Mouse (Mus musculus) embryo, embryonic 10 days (tissue): ENCODE results near the gene Arpc1b.
"Not testable (repeated sequence)": the region's sequence is repeated elsewhere in the genome, so short reads cannot be mapped to it uniquely, and the experiment has no call there.

Source experiments
- DNase-seq: peaks from one replicate; pipeline ENCODE4 v3.0.0-alpha.2; 2015; ENCODE audit warnings: low spot score

Arpc1b gene

DNA sequence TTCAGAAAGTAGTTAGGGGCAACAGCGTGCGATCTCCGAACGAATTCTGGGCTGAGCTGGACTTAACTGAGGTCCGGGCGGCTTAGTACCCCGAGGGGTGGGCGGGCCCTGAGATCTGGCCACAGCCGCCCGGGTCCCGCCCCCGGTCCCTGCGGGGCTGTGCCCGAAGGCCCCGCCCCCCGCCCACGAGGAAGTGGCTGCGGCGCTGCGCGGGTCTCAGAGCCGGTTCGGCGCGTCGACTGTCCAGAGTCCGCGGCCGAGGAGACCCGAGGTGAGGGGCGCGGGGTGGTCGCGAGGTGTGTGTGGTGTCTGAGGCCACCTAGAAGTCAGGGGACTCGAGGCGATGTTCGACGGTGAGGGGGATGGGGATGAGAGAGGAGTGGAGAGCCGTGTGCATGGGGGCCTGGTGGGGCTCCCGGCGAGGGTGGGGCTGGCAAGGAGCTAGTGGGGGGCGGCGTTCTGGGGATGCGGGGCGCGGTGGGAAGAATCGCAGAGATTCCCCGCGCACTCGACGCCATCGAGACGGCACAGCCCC lies at the start of gene Arpc1b:
Gene Arpc1b, plus strand, starts transcription at position 145 of the 535 bp plus-strand sequence.
- DNase-seq, result peak; percentile 64

DNA sequence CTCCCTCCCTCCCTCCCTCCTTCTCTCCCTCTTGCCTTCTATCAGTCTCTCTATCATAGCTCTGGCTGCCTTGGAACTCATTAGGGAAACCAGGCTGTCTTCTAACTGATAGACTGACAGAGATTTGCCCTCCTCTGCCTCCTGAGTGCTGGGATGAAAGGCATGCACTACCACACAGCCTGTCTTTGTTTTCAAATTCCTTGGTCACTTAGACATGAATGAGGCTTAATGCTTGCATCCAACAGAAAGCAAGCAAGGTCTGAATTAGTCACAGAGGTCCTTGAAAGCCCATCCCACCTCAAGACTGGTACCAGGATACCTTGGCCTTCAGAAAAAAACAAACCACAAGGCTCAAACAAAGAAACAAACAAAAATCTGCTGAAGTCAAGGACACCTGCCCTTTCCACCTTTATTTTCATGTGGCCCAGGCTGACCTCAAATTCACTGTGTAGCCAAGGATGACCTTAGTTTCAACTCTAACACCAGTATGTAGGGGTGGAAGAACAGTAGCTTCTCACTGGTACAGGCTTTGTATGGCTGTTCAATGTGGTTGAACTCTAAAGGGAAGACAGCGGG lies 49.2 kb upstream of the Arpc1b start:
- DNase-seq, result no peak

DNA sequence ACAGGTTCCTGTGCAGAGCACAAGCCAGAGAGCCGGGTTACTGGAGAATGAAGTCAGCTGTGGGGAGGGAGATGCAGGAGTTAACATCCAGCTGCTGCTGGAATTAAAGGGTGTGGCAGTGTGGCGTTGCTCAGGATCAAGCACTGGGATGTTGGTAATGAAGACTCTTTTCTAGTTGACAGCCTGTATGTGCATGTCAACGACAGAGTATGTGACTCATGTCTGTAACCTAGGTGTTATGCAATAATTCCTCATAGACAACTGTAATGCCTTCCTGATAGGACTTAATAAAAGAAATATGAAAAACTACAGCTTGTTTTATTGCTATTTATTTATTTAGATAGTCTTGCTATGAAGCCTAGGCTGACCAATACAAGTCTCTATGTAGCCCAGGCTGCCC lies 45.2 kb upstream of the Arpc1b start:
- DNase-seq, result no peak

DNA sequence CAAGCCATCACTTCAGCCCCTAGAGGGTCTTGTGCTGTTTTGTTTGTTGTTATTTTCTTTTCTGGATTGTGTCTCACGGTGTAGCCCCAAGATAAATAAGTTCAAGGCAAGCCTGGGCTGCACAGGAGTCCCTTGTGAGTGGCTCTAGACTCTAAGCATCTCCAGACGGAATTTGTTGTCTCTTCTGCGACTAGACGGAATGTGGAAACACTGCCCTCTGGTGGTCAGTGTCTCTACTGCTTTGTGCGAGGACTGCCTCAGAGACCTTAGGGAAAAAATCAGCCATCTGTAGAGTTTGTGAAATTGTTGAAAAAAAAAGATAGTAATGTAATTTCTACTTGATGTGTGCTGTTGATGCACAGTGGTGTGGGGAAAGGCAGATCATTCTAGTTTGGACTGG lies 44.3 kb upstream of the Arpc1b start:
- peak; percentile 94 for DNase-seq

DNA sequence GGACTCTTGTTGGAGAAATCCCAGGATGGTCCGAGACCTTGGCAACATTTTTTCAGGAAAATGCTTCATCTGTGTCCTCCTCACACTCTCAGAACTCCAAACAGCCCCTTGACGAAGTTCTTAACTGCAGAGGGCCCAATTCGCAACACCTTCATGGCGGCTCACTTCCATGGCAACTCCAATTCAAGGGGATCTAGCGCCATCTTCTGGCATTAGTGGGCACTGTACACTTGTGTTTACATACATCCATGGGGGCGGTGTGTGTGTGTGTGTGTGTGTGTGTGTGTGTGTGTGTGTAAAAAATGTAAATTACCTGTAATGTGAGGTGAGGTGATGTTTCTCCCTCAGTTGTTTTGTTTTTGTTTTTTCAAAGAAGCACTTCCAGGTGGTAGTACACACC lies 42.7 kb upstream of the Arpc1b start:
- peak; percentile 59 for DNase-seq

DNA sequence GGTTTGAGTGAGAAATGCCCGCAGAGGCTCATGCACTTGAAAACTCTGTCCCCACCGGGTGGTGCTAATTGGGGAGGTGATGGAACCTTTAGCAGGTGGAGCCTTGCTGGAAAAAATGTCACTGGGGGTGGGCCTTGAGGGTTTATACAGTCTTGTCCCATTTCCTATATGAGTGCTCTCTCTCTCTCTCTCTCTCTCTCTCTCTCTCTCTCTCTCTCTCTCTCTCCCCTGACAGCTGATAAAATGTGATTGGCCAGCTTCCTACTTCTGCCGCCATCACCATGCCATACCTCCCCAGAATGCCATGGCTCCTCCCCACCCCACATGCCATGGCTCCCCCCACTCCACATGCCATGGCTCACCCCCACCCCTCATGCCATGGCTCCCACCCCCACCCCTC lies 38.9 kb upstream of the Arpc1b start:
- DNase-seq, result no peak

DNA sequence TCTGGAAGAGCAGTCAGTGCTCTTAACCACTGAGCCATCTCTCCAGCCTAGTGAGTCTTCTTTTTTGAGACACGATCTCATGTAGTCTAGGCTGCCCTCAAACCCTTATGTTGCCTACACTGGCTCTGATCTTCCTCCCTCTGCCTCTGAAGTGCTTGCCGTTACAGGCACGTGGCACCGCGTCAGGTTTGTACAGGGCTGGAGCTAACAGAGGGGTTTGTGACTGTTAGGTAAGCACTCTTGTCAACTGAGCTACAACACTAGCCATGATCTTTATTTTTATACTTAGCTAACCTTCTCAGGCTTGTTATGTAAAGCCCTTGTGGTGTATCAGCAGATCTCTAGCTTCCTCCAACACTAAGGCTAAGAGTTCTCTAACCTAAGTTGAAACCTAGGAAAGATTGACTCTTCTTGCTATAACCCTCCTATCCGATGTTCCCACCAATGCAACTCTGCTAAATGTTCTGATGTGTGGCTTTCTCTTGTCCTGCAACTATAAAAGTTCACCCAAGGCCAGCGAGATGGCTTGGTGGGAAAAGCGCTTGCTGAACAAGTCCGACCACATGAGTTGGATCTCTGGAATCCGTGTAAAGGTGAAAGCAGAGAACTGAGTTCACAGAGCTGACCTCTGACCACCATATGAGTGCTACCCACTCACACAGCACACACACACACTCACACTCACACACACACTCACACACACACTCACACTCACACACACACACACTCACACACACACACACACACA lies 32.0 kb upstream of the Arpc1b start:
- no peak for DNase-seq

DNA sequence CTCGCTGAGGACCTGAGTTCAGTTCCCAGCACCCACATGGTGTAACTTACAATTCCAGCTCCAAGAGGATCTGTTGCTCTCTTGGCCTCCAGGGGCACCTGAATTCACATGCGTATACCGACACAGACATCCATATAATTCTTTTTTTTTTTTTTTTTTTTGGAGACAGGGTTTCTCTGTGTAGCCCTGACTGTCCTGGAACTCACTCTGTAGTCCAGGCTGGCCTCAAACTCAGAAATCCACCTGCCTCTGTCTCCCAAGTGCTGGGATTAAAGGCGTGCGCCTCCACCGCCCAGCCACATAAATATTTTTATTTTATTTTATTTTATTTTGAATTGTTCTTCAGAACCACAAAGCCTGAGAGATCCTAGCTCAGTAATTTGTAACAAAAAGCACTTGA lies 30.8 kb upstream of the Arpc1b start:
- not testable (repeated sequence) for DNase-seq

DNA sequence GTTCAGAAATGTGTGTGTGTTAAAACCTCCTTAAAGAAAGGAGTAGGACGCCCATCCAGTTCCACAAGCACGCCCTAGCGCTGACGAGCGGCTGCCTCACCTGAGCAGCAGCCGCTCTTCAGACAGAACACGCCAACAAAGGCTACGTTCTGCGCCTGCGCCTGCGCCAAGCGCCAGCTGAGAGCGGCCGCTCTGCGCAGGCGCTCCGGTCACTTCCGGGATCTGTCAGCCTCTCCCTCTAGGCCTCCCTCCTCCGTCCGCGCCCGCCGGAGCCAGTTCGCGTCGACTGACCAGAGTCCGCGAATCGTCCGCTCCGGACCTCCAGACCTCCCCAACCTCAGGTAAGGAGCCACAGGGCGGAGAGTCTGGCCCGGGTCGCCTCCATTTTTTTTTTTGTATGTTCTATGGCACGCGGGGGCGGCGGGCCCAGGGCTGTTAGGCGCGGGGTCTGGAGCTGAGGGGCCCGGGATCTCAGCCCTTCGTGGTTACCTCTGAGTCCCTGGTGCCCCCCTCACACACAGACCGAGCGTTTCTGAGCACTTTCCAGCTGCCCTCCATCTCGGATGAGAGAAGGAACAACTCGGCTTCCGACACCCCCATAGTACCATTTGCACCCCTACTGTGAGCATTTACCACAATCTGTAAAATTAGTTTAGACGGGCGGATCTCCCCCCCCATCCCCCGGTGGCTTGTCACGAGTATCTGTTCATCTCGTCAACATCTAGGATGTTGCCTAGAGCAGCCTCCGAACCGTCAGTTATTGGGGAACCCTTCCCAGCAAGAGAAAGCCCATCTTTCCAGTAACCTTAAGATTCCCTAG lies 30.2 kb upstream of the Arpc1b start, which contains the start of the genes Arpc1a and Kpna7:
Gene Arpc1a, plus strand, starts transcription at position 199 of the 820 bp plus-strand sequence.
Gene Kpna7, minus strand, starts transcription at position 399 of the 820 bp plus-strand sequence.
- DNase-seq, result peak; percentile 96

DNA sequence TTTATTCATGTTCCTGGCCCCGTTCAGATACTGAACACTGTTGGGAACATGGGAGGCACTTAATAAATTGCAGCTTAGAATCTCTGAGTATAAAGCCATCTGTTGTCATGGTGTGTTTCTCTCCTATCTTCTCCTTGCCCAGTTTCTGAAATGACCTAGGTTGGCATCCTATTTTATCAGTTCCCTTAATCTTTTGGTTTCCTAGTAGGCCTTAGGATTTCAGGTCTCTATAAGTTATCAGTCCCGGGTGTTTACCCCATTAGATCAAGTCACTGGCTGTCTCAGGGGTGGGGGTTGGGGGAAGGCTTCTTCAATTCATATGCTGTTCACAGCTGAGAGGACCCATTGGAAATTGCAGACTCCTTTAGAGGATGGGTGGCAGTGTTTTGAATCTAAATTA lies 29.2 kb upstream of the Arpc1b start:
- DNase-seq, result no peak

DNA sequence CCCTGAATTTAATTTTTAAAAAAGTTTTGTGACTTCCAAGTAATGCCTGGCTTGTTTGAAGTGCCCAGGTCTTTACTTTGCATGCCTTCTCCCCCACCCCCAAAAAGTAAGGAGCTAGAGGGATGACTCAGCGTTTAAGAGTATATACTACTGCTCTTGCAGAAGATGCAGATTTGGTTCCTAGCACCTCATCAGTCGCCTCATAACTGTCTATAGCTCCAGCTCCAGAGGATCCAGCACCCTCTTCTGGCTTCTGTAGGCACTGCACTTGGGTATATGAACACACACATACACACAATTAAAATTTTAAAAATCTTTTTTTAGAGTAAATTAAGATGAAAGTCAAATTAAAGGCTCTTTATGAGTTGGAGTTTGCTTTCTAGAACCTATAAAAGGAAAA lies 25.8 kb upstream of the Arpc1b start:
- DNase-seq, result no peak

DNA sequence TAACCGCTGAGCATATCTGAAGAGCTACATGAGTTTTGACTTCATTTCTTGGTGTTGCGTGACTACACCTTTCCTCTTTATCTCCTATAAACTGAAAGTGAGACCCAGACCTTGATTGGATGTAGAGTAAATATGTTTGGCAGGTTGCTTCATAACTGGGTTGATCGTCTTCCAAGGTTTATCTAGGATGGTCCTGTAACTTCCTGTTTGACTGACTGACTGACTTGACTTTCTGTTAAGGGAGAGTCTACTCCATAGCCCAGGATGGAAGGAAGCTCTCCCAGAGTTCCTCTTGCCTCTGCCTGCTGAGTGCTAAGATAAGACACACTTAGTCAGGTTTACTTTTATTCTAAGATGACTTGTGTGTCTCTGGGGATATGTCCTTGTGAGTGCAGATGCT lies 24.1 kb upstream of the Arpc1b start:
- DNase-seq, result no peak

DNA sequence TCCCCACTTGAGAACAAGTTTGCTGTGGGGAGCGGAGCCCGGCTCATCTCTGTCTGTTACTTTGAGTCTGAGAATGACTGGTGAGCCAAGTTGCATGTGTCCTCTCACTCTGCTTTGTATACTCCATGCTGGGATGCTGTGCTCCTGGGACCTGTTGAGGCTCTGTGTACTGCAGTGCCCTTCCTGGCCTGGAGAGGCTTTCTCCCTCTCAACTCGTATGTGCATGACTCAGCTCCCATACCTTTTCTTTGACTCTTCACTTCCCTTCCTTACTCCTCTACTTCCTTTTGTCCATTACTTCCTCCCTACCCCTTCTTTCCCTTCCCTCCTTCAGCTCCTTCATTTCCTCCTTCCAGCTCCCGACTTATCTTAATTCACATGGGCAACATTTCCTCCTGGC lies 17.8 kb upstream of the Arpc1b start:
- no peak for DNase-seq

DNA sequence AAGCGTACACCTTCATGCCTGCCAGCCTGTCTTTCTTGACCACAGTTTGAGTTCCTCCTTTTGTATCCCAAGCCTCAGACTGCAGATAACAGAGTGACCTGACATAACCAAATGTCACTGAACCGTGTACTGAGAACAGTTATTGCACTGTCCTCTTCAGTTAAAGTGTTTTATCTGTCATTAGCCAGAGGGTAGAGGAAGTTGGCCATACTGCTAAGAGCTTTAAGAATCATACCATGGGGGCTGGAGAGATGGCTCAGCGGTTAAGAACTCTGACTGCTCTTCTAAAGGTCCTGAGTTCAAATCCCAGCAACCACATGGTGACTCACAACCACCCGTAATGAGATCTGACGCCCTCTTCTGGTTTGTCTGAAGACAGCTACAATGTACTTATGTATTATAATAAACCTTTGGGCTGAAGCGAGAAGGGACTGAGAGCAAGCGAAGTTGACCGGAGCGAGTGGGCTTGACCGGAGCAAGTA lies 15.6 kb upstream of the Arpc1b start:
- DNase-seq, result no peak

DNA sequence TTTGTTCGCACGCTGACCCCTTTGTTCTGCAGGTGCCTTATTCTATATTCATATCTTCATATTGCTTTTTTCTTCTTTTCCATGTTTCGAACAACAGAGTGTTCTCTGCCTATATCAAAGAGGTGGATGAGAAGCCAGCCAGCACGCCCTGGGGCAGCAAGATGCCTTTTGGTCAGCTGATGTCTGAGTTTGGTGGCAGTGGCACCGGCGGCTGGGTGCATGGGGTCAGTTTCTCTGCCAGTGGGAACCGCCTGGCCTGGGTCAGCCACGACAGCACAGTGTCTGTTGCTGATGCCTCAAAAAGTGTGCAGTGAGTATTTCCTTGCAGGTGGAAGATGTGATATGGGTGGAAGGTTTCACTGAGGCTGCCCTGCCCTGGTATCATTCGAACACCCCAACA lies 13.1 kb upstream of the Arpc1b start:
- no peak for DNase-seq

DNA sequence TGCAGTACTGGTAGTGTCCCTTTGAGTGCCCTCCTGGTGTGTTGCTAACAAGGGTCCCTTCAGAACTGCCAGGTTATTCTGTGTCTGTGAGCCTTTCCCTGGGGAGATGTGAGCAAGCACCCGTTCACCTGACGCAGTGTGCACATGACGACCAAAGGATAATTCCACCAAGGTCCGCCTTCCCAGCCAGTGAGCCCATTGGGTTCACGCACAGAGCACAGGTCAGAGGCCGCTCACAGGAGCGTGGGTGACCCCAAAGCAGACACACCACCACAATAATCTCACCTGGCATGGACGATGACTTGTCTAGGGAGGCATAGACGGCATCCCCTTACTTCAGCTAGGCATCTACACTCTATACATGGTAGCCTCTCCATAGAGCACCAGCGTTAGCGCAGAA lies 12.6 kb upstream of the Arpc1b start:
- not testable (repeated sequence) for DNase-seq

DNA sequence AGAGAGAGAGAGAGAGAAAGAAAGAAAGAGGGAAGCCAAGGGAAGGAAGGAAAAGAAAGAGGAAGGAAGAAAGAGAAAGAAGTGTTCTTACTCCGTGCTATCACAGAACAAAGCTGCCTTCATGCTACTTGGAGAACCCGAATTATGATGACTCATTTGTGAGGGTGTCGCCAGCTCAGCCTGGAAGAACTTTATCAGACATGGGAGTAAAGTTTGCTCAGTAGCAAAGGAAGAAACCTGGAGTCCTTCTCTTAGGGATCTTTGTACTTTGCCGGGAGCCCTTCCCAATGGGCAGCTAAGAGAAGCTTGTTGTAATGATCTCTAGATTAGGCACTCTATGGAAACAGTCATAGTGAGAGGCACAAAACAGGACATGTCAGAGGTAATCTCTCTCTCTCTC lies 11.3 kb upstream of the Arpc1b start:
- no peak for DNase-seq

DNA sequence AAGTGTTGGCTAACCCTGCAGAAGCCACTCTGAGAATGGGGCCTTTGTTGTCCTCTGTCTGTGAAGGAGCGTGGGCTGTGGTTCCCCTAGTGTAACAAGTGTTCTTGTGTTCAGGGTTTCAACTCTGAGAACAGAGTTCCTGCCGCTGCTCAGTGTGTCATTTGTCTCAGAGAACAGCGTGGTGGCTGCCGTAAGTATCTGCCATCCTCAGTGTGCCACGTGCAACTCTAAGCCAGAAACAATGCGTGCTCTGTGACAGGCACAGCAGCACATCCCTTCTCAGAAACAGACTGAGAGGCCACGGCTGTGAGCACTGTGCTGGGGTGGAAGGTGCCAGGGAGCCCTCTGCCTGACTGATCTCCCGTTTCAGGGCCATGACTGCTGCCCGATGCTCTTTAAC lies 9.7 kb upstream of the Arpc1b start:
- DNase-seq, result no peak

DNA sequence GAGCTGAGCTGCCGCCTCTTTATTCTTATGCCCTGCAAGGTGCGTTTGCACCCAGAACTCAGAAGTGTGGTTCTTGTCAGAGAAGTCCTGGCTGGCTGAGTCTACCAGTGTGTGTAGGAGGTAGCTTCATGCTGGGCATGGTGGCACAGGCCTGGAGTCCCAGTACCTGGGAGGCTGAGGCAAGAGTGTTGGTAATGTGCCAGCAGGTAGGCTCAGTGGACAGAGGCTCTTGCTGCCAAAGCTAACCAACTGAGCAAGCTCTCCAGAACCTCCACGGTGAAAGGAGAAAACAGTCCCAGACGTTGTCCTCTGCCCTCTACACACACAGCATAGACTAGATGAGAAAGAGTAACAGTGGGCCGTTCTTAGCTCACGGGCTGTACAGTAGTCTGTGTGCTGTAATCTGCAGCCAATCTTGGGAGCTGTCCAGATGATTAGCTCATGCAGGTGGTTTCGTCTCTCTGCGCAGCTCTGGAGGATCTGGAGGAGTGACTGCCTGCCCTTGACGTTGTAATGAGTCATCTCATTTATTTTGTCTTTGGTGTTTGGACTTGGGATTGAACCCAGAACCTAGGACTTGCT lies 8.2 kb upstream of the Arpc1b start:
- no peak for DNase-seq

DNA sequence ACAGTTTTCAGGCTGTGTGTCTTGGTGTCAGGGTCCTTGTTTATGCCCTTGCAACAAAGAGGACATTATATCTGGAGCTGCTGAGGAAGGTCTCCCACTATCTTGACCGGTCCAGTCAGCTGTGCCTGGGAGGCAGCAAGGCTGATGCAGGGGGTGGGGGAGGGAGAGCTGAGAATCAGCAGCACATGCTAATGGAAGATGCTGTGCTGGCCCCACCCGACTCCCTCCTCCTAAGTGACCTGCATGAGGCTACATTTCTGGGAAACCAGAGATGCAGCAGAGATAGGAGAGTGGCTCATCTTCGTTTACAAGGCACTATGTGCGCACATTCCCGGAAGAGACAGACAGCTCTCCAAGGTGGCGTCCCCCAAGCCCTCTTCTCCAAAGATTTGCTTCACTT lies 3.6 kb upstream of the Arpc1b start:
- no peak for DNase-seq

DNA sequence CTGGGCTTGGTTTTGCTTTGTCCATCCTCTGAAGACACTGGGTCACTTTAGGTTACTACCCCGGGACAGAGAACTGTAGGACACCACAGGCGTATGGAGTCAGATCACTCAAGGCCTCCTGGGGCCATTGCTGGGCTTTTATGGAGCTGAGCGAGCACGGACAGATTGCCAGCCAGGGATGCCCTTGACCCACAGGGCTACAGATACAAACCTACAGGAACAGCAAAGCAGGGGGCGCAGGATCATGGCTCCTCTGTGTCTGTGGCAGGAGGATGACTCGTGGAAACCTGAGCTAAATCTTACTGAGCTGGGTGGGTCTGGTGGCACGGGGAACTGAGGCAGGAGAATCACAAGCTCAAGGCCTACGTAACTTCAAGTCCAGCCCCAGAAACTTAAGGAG lies 1.4 kb upstream of the Arpc1b start:
- DNase-seq, result no peak

DNA sequence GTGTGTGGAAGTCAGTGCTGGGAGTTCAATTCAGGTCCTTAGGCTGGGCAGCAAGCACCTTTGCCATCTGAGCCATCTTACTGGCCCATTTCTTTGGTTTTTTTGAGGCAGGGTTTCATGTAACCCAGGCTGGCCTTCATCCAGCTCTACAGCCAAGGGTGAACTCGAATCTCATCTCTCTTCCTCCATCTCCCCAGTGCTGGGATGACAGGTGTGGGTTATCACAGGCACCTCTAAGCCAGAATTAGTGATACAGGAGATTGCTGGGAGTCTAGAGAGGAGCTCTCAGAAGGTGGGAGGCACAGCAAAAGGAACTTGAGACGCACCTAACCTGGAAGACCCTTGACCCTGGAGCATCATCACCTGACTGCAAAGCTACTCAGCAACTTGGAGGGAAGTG lies 599 bp upstream of the Arpc1b start:
- DNase-seq, result no peak
